Mouse (Mus musculus): Measurements from ENCODE around the gene 1700034J05Rik. TPM values are rescaled to one million over a fixed set of nuclear protein-coding genes. Genes with fewer than 3 reads are reported as not detected.

1700034J05Rik gene
- polyA plus RNA-seq, 1 experiment from 2014 or later = 0.54 TPM

- Histone ChIP-seq H3K4me3 (ENCODE audit: low read depth, low read length) (no peak overlapping the region), H3K27ac (ENCODE audit: low read length) (no peak overlapping the region), H3K27me3 (ENCODE audit: control insufficient read depth, insufficient read depth, low read length) (no peaks in the 10 kb centered on the region), H3K4me1 (ENCODE audit: control insufficient read depth, insufficient read depth, low read length) (peaks cover 12% of the 10 kb centered on the region), H3K4me2 (replicated peaks; ENCODE audit: low read depth, low read length) (no peak overlapping the region), H3K36me3 (ENCODE audit: control insufficient read depth, insufficient read depth, low read length) (peaks cover 2% of the 10 kb centered on the region), H3K9ac (replicated peaks; ENCODE audit: low read depth, low read length) (no peak overlapping the region), H3K9me3 (ENCODE audit: control insufficient read depth, low read depth, low read length) (no peaks in the 10 kb centered on the region)
- no peak for ATAC-seq (ENCODE audit: insufficient number of reproducible peaks, insufficient read depth, low FRiP score, low read depth)
- 81% methylated on average over 1 of the region's 1 CpGs for WGBS
These were observed 27.1 kb upstream of the 1700034J05Rik start for GRCm38 (mm10) chr6:146981249-146981835.

- H3K4me3 ChIP-seq (ENCODE audit: low read depth, low read length) = no peak overlapping the region
- 27% methylated on average over 3 of the region's 3 CpGs for WGBS
- ATAC-seq (ENCODE audit: insufficient number of reproducible peaks, insufficient read depth, low FRiP score, low read depth) = no peak
- no peak overlapping the region for H3K4me2 ChIP-seq (replicated peaks; ENCODE audit: low read depth, low read length)
- H3K36me3 ChIP-seq (ENCODE audit: control insufficient read depth, insufficient read depth, low read length) = peaks cover 2% of the 10 kb centered on the region
- H3K27me3 ChIP-seq (ENCODE audit: control insufficient read depth, insufficient read depth, low read length) = no peaks in the 10 kb centered on the region
- H3K4me1 ChIP-seq (ENCODE audit: control insufficient read depth, insufficient read depth, low read length) = peaks cover 12% of the 10 kb centered on the region
- peak overlapping the region; percentile 29; the same call in 1 of the 2 replicates for H3K27ac ChIP-seq (ENCODE audit: low read length)
- no peaks in the 10 kb centered on the region for H3K9me3 ChIP-seq (ENCODE audit: control insufficient read depth, low read depth, low read length)
- H3K9ac ChIP-seq (replicated peaks; ENCODE audit: low read depth, low read length) = no peak overlapping the region
These were observed 25.7 kb upstream of the 1700034J05Rik start for GRCm38 (mm10) chr6:146979953-146980352.

- Histone ChIP-seq H3K4me3 (ENCODE audit: low read depth, low read length) (no peak overlapping the region), H3K9ac (replicated peaks; ENCODE audit: low read depth, low read length) (no peak overlapping the region), H3K27ac (ENCODE audit: low read length) (peak overlapping the region; percentile 29), H3K4me2 (replicated peaks; ENCODE audit: low read depth, low read length) (no peak overlapping the region), H3K27me3 (ENCODE audit: control insufficient read depth, insufficient read depth, low read length) (no peaks in the 10 kb centered on the region), H3K9me3 (ENCODE audit: control insufficient read depth, low read depth, low read length) (no peaks in the 10 kb centered on the region), H3K36me3 (ENCODE audit: control insufficient read depth, insufficient read depth, low read length) (peaks cover 2% of the 10 kb centered on the region), H3K4me1 (ENCODE audit: control insufficient read depth, insufficient read depth, low read length) (peaks cover 12% of the 10 kb centered on the region)
- WGBS = 16% methylated on average over 1 of the region's 1 CpGs
- ATAC-seq (ENCODE audit: insufficient number of reproducible peaks, insufficient read depth, low FRiP score, low read depth) = peak; percentile 55; the same call in 1 of the 2 replicates
These were observed 25.0 kb upstream of the 1700034J05Rik start for GRCm38 (mm10) chr6:146979115-146979744.

- H3K9ac ChIP-seq (replicated peaks; ENCODE audit: low read depth, low read length) = no peak overlapping the region
- H3K4me3 ChIP-seq (ENCODE audit: low read depth, low read length) = no peak overlapping the region
- H3K27ac ChIP-seq (ENCODE audit: low read length) = no peak overlapping the region
- no peaks in the 10 kb centered on the region for H3K27me3 ChIP-seq (ENCODE audit: control insufficient read depth, insufficient read depth, low read length)
- no peak overlapping the region for H3K4me2 ChIP-seq (replicated peaks; ENCODE audit: low read depth, low read length)
- H3K36me3 ChIP-seq (ENCODE audit: control insufficient read depth, insufficient read depth, low read length) = peaks cover 2% of the 10 kb centered on the region
- no peak for ATAC-seq (ENCODE audit: insufficient number of reproducible peaks, insufficient read depth, low FRiP score, low read depth)
- no peaks in the 10 kb centered on the region for H3K9me3 ChIP-seq (ENCODE audit: control insufficient read depth, low read depth, low read length)
- WGBS = 31% methylated on average over 5 of the region's 5 CpGs
- peaks cover 12% of the 10 kb centered on the region for H3K4me1 ChIP-seq (ENCODE audit: control insufficient read depth, insufficient read depth, low read length)
These were observed 24.5 kb upstream of the 1700034J05Rik start for GRCm38 (mm10) chr6:146978691-146979114.

- H3K9ac ChIP-seq (replicated peaks; ENCODE audit: low read depth, low read length) = no peak overlapping the region
- no peak for ATAC-seq (ENCODE audit: insufficient number of reproducible peaks, insufficient read depth, low FRiP score, low read depth)
- H3K27ac ChIP-seq (ENCODE audit: low read length) = no peak overlapping the region
- no peak overlapping the region for H3K4me3 ChIP-seq (ENCODE audit: low read depth, low read length)
- peaks cover 19% of the 10 kb centered on the region for H3K4me1 ChIP-seq (ENCODE audit: control insufficient read depth, insufficient read depth, low read length)
- no peaks in the 10 kb centered on the region for H3K9me3 ChIP-seq (ENCODE audit: control insufficient read depth, low read depth, low read length)
- H3K36me3 ChIP-seq (ENCODE audit: control insufficient read depth, insufficient read depth, low read length) = peaks cover 2% of the 10 kb centered on the region
- WGBS = 88% methylated on average over 8 of the region's 8 CpGs
- no peaks in the 10 kb centered on the region for H3K27me3 ChIP-seq (ENCODE audit: control insufficient read depth, insufficient read depth, low read length)
- no peak overlapping the region for H3K4me2 ChIP-seq (replicated peaks; ENCODE audit: low read depth, low read length)
These were observed 22.2 kb upstream of the 1700034J05Rik start for GRCm38 (mm10) chr6:146976446-146976845.

GRCm38 (mm10) chr6:146973830-146974229, 19.6 kb upstream of the 1700034J05Rik start:
- H3K9ac ChIP-seq (replicated peaks; ENCODE audit: low read depth, low read length) = no peak overlapping the region
- H3K27me3 ChIP-seq (ENCODE audit: control insufficient read depth, insufficient read depth, low read length) = no peaks in the 10 kb centered on the region
- H3K36me3 ChIP-seq (ENCODE audit: control insufficient read depth, insufficient read depth, low read length) = peaks cover 2% of the 10 kb centered on the region
- no peak overlapping the region for H3K4me2 ChIP-seq (replicated peaks; ENCODE audit: low read depth, low read length)
- no peak overlapping the region for H3K27ac ChIP-seq (ENCODE audit: low read length)
- H3K4me3 ChIP-seq (ENCODE audit: low read depth, low read length) = no peak overlapping the region
- H3K9me3 ChIP-seq (ENCODE audit: control insufficient read depth, low read depth, low read length) = no peaks in the 10 kb centered on the region
- ATAC-seq (ENCODE audit: insufficient number of reproducible peaks, insufficient read depth, low FRiP score, low read depth) = no peak
- peaks cover 9% of the 10 kb centered on the region for H3K4me1 ChIP-seq (ENCODE audit: control insufficient read depth, insufficient read depth, low read length)

- no peak for ATAC-seq (ENCODE audit: insufficient number of reproducible peaks, insufficient read depth, low FRiP score, low read depth)
- H3K27me3 ChIP-seq (ENCODE audit: control insufficient read depth, insufficient read depth, low read length) = no peaks in the 10 kb centered on the region
- H3K9me3 ChIP-seq (ENCODE audit: control insufficient read depth, low read depth, low read length) = no peaks in the 10 kb centered on the region
- H3K4me3 ChIP-seq (ENCODE audit: low read depth, low read length) = no peak overlapping the region
- no peak overlapping the region for H3K4me2 ChIP-seq (replicated peaks; ENCODE audit: low read depth, low read length)
- WGBS = 55% methylated on average over 2 of the region's 2 CpGs
- no peak overlapping the region for H3K27ac ChIP-seq (ENCODE audit: low read length)
- no peak overlapping the region for H3K9ac ChIP-seq (replicated peaks; ENCODE audit: low read depth, low read length)
- H3K36me3 ChIP-seq (ENCODE audit: control insufficient read depth, insufficient read depth, low read length) = peaks cover 2% of the 10 kb centered on the region
- H3K4me1 ChIP-seq (ENCODE audit: control insufficient read depth, insufficient read depth, low read length) = peaks cover 7% of the 10 kb centered on the region; the same call in 1 of the 2 replicates
These were observed 19.2 kb upstream of the 1700034J05Rik start for GRCm38 (mm10) chr6:146973406-146973805.

- Histone ChIP-seq H3K4me1 (ENCODE audit: control insufficient read depth, insufficient read depth, low read length) (peaks cover 7% of the 10 kb centered on the region; the same call in 1 of the 2 replicates), H3K27ac (ENCODE audit: low read length) (no peak overlapping the region), H3K4me3 (ENCODE audit: low read depth, low read length) (no peak overlapping the region), H3K36me3 (ENCODE audit: control insufficient read depth, insufficient read depth, low read length) (no peaks in the 10 kb centered on the region; the same call in 1 of the 2 replicates), H3K27me3 (ENCODE audit: control insufficient read depth, insufficient read depth, low read length) (no peaks in the 10 kb centered on the region), H3K9me3 (ENCODE audit: control insufficient read depth, low read depth, low read length) (no peaks in the 10 kb centered on the region), H3K4me2 (replicated peaks; ENCODE audit: low read depth, low read length) (no peak overlapping the region), H3K9ac (replicated peaks; ENCODE audit: low read depth, low read length) (no peak overlapping the region)
- 42% methylated on average over 1 of the region's 1 CpGs for WGBS
- no peak for ATAC-seq (ENCODE audit: insufficient number of reproducible peaks, insufficient read depth, low FRiP score, low read depth)
These were observed 18.5 kb upstream of the 1700034J05Rik start for GRCm38 (mm10) chr6:146972740-146973139.
